Mouse (Mus musculus): Measurements from ENCODE around the gene Vmn1r143. TPM values are rescaled to one million over a fixed set of nuclear protein-coding genes. Genes with fewer than 3 reads are reported as not detected.
"Not testable (repeated sequence)": the region's sequence is repeated elsewhere in the genome, so short reads cannot be mapped to it uniquely, and the experiment has no call there.

Gene Vmn1r143
- total RNA-seq (2021) = not detected
- long read RNA-seq, experiment 1 = 0 reads
- long read RNA-seq, experiment 2 = 0 reads

DNA sequence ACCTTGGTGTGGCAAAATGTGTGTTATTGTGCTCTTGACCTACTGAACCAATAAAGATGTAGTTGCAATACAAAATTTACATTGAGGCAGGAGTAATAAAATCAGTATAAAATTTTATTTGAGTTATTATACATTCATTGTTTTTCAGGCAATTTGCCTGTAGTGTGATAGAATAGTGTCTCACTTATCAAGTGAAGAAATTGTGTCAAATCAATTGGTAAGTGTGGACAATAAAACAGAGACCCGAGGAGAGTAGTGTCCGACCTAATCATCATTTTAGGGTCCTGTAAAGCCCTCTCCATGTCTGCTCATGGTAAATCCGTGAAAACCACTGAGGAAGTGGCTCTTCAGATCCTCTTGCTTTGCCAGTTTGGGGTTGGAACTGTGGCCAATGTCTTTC is at the start of gene Vmn1r143:
TSS of gene Vmn1r143 (plus strand) at position 301 of the 400 bp plus-strand sequence.
- H3K27ac ChIP-seq; DNase-seq (ENCODE audit: low spot score in 2 of 2); H3K4me3 ChIP-seq: not testable (repeated sequence)

DNA sequence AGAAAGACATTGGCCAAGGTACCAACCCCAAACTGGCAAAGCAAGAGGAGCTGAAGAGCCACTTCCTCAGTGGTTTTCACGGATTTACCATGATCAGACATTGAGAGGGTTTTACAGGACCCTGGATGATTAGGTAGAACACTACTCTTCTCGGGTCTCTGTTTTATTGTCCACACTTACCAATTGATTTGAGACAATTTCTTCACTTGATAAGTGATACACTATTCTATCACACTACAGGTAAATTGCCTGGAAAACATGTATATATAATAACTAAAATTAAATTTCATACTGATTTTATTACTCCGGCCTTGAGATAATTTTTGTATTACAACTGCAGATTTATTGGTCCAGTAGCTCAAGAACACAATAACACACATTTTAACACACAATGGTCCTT is 25.2 kb upstream of the Vmn1r143 start, which contains the start of gene Vmn1r142:
TSS of gene Vmn1r142 (minus strand) at position 101 of the 400 bp plus-strand sequence.
- H3K4me3 ChIP-seq; DNase-seq (ENCODE audit: low spot score in 2 of 2); H3K27ac ChIP-seq: not testable (repeated sequence)

DNA sequence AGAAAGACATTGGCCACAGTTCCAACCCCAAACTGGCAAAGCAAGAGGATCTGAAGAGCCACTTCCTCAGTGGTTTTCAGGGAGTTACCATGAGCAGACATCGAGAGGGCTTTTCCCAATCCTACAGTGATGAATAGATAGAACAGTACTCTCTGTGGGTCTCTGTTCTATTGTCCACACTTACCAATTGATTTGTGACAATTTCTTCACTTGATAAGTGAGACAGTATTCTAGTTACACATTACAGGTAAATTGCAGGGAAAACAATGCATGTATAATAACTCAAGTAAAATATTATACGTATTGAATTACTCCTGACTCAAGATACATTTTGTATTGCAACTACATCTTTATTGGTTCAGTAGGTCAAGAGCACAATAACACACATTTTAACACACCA is 12.0 kb downstream of the Vmn1r143 start, which contains the start of gene Gm8653:
TSS of gene Gm8653 (minus strand) at position 101 of the 400 bp plus-strand sequence.
- H3K27ac ChIP-seq; H3K4me3 ChIP-seq; DNase-seq (ENCODE audit: low spot score in 2 of 2): not testable (repeated sequence)

DNA sequence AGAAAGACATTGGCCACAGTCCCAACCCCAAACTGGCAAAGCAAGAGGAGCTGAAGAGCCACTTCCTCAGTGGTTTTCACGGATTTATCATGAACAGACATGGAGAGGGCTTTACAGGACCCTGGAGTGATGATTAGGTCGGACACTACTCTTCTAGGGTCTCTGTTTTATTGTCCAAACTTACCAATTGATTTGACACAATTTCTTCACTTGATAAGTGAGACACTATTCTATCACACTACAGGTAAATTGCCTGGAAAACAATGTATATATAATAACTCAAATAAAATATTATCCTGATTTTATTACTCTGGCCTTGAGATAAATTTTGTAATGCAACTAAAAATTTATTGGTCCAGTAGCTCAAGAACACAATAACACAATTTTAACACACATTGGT is 40.2 kb downstream of the Vmn1r143 start, which contains the start of gene Gm8453:
TSS of gene Gm8453 (minus strand) at position 101 of the 400 bp plus-strand sequence.
- DNase-seq (ENCODE audit: low spot score in 2 of 2); H3K4me3 ChIP-seq; H3K27ac ChIP-seq: not testable (repeated sequence)

Other genes starting within 250 kb of the Vmn1r143 start
- not detected for gene Vmn1r137, start 194.8 kb upstream of the Vmn1r143 start, total RNA-seq (2021)
- gene Vmn1r138, start 160.5 kb upstream of the Vmn1r143 start, total RNA-seq (2021) = not detected
- gene Gm6176, start 133.1 kb upstream of the Vmn1r143 start, total RNA-seq (2021) = not detected
- gene Vmn1r139, start 120.3 kb upstream of the Vmn1r143 start, total RNA-seq (2021) = not detected
- not detected for gene Gm16451, start 71.1 kb upstream of the Vmn1r143 start, total RNA-seq (2021)
- not detected for gene Gm10666, start 54.6 kb upstream of the Vmn1r143 start, total RNA-seq (2021)
- gene Vmn1r142, start 25.3 kb upstream of the Vmn1r143 start, total RNA-seq (2021) = not detected
- not detected for gene Gm8653, start 11.9 kb downstream of the Vmn1r143 start, total RNA-seq (2021)
- gene Gm8453, start 40.1 kb downstream of the Vmn1r143 start, total RNA-seq (2021) = not detected
- not detected for gene Gm4187, start 140.3 kb downstream of the Vmn1r143 start, total RNA-seq (2021)
- not detected for gene Gm8660, start 181.7 kb downstream of the Vmn1r143 start, total RNA-seq (2021)
- gene Vmn1r148, start 224.2 kb downstream of the Vmn1r143 start, total RNA-seq (2021) = not detected
- gene Vmn1r149, start 248.9 kb downstream of the Vmn1r143 start, total RNA-seq (2021) = not detected